ENCODE assay signal across 9 mouse cellular contexts in genomic region chr7:66492748-66493147, GRCm38 (mm10).
DNase-seq lines count a peak whose midpoint lies in the region; ATAC-seq lines count a peak whose summit lies in the region.
"Had no signal": no experiment of that assay in that cellular context is flagged by ENCODE, and none has a peak within 500 bp of the region (broad histone marks: within the 10 kb centered on the region; RNA-seq: fewer than 3 reads in every experiment).

No protein-coding gene starts in this region.

- H3K27me3 ChIP-seq in heart, embryonic 12.5 days (replicated peaks), result no peaks in the 10 kb centered on the region
- H3K27me3 ChIP-seq: hindbrain, embryonic 15.5 days had no signal

- H3K9ac ChIP-seq in heart, embryonic 12.5 days, result no peak overlapping the region
- H3K9ac ChIP-seq: hindbrain, embryonic 15.5 days had no signal

- H3K4me1 ChIP-seq in heart, embryonic 12.5 days (replicated peaks), result no peaks in the 10 kb centered on the region
- H3K4me1 ChIP-seq: hindbrain, embryonic 15.5 days had no signal

- no peak overlapping the region for H3K27ac ChIP-seq in heart, embryonic 12.5 days (ENCODE audit: poor library complexity, severe bottlenecking)
- H3K27ac ChIP-seq: hindbrain, embryonic 15.5 days had no signal

- 0 out of 2 replicates have a peak, but pooled peaks cover 4% of the 10 kb centered on the region for H3K9me3 ChIP-seq in heart, embryonic 12.5 days (replicated peaks)
- H3K9me3 ChIP-seq: hindbrain, embryonic 15.5 days had no signal

- no peaks in the 10 kb centered on the region for H3K36me3 ChIP-seq in heart, embryonic 12.5 days
- H3K36me3 ChIP-seq: hindbrain, embryonic 15.5 days had no signal

- 80% methylated on average over 12 of the region's 12 CpGs for WGBS in heart, embryonic 12.5 days

- peak; percentile 91 for DNase-seq in heart, adult 11 months
- DNase-seq in MN1 (ENCODE audit: low spot score), result peak; percentile 14
- peak; percentile 87 for DNase-seq in adrenal gland, adult 2 months
- peak; percentile 31 for DNase-seq in gastrocnemius, postnatal 14 days
- no peak for DNase-seq in T-cell, adult 2 months (ENCODE audit: low spot score)
- no peak for DNase-seq in kidney, postnatal 36 days
- DNase-seq: right cerebral cortex, postnatal 4 days had no signal

- no peak overlapping the region for H3K4me2 ChIP-seq in heart, embryonic 12.5 days
- H3K4me2 ChIP-seq: hindbrain, embryonic 15.5 days had no signal

- no peak for ATAC-seq in heart, embryonic 12.5 days (ENCODE audit: insufficient number of reproducible peaks, low FRiP score)

- H3K4me3 ChIP-seq in heart, embryonic 12.5 days, result no peak overlapping the region
- H3K4me3 ChIP-seq: hindbrain, embryonic 15.5 days had no signal

- intact Hi-C loops in gastrocnemius, postnatal 14 days (cut with DNase I; ENCODE audit: low total_unique reads), result no loop called here

Comparison
In these comparisons a context has a peak if more than half of its experiments do, and no peak if none do; other contexts are left out.
1. DNase-seq: peak in heart, adult 11 months (single experiment), MN1 (single experiment), adrenal gland, adult 2 months (single experiment) and gastrocnemius, postnatal 14 days (single experiment); none in T-cell, adult 2 months (single experiment) and kidney, postnatal 36 days (0 of 2).